Mouse (Mus musculus): ENCODE measurements at regions not wholly inside any gene's neighbourhood (a gene's known extent, or its start where the extent isn't known, plus 50 kb on each side); places are given as distances from the start of the nearest gene placed in this dataset.

GRCm38 (mm10) chr7:116679195-116679594 is 175.0 kb downstream of the Nucb2 start:
- DNase-seq (ENCODE audit: low read depth in 3 of 3, low spot score in 3 of 3) = no peak
- WGBS (ENCODE audit: insufficient replicate concordance) = 44% methylated on average over 4 of the region's 4 CpGs
- H3K27ac ChIP-seq = no peak overlapping the region
- H3K4me1 ChIP-seq (replicated peaks; ENCODE audit: control insufficient read depth in 2 of 2, insufficient read depth in 2 of 2, low read length in 1 of 2) = no peaks in the 10 kb centered on the region
- no peak overlapping the region for H3K9ac ChIP-seq (replicated peaks)
- no peaks in the 10 kb centered on the region for H3K36me3 ChIP-seq (replicated peaks; ENCODE audit: control insufficient read depth, insufficient read depth, low read depth)
- ATAC-seq (ENCODE audit: insufficient read depth) = no peak
- H3K4me2 ChIP-seq (ENCODE audit: low read depth) = no peak overlapping the region
- H3K27me3 ChIP-seq (ENCODE audit: control insufficient read depth, insufficient read depth, low read length) = no peaks in the 10 kb centered on the region
- no peaks in the 10 kb centered on the region for H3K9me3 ChIP-seq (ENCODE audit: control insufficient read depth, low read length)
- no peak overlapping the region for H3K4me3 ChIP-seq (ENCODE audit: insufficient read depth in 1 of 2, low read depth in 2 of 2, low read length in 2 of 2)
- TF ChIP-seq EP300 (IDR thresholded peaks at IDR 0.05; ENCODE audit: low read depth) (no peak), CTCF (IDR thresholded peaks at IDR 0.05; ENCODE audit: low read depth) (no peak)

- 63% methylated on average over 3 of the region's 3 CpGs for WGBS (ENCODE audit: insufficient replicate concordance)
- Histone ChIP-seq H3K27ac (no peak overlapping the region), H3K4me2 (ENCODE audit: low read depth) (no peak overlapping the region), H3K9me3 (ENCODE audit: control insufficient read depth, low read length) (no peaks in the 10 kb centered on the region), H3K4me1 (replicated peaks; ENCODE audit: control insufficient read depth in 2 of 2, insufficient read depth in 2 of 2, low read length in 1 of 2) (no peaks in the 10 kb centered on the region), H3K36me3 (replicated peaks; ENCODE audit: control insufficient read depth, insufficient read depth, low read depth) (no peaks in the 10 kb centered on the region), H3K9ac (replicated peaks) (no peak overlapping the region), H3K4me3 (ENCODE audit: insufficient read depth in 1 of 2, low read depth in 2 of 2, low read length in 2 of 2) (no peak overlapping the region), H3K27me3 (ENCODE audit: control insufficient read depth, insufficient read depth, low read length) (no peaks in the 10 kb centered on the region)
- DNase-seq (ENCODE audit: low read depth in 3 of 3, low spot score in 3 of 3) (no peak), ATAC-seq (ENCODE audit: insufficient read depth) (no peak)
- TF ChIP-seq EP300 (IDR thresholded peaks at IDR 0.05; ENCODE audit: low read depth) = no peak
- no peak for TF ChIP-seq CTCF (IDR thresholded peaks at IDR 0.05; ENCODE audit: low read depth)
Measured at GRCm38 (mm10) chr7:116680523-116680922, 176.4 kb downstream of the Nucb2 start.

- no peaks in the 10 kb centered on the region for H3K9me3 ChIP-seq (ENCODE audit: control insufficient read depth, low read length)
- TF ChIP-seq EP300 (IDR thresholded peaks at IDR 0.05; ENCODE audit: low read depth) (no peak), CTCF (IDR thresholded peaks at IDR 0.05; ENCODE audit: low read depth) (no peak)
- 42% methylated on average over 8 of the region's 8 CpGs for WGBS (ENCODE audit: insufficient replicate concordance)
- no peaks in the 10 kb centered on the region for H3K27me3 ChIP-seq (ENCODE audit: control insufficient read depth, insufficient read depth, low read length)
- H3K4me2 ChIP-seq (ENCODE audit: low read depth) = no peak overlapping the region
- H3K4me1 ChIP-seq (replicated peaks; ENCODE audit: control insufficient read depth in 2 of 2, insufficient read depth in 2 of 2, low read length in 1 of 2) = no peaks in the 10 kb centered on the region
- no peak overlapping the region for H3K4me3 ChIP-seq (ENCODE audit: insufficient read depth in 1 of 2, low read depth in 2 of 2, low read length in 2 of 2)
- no peaks in the 10 kb centered on the region for H3K36me3 ChIP-seq (replicated peaks; ENCODE audit: control insufficient read depth, insufficient read depth, low read depth)
- no peak overlapping the region for H3K9ac ChIP-seq (replicated peaks)
- DNase-seq (ENCODE audit: low read depth in 3 of 3, low spot score in 3 of 3) (no peak), ATAC-seq (ENCODE audit: insufficient read depth) (no peak)
- no peak overlapping the region for H3K27ac ChIP-seq
Measured at GRCm38 (mm10) chr7:116681268-116681667, 177.1 kb downstream of the Nucb2 start.

- TF ChIP-seq EP300 (IDR thresholded peaks at IDR 0.05; ENCODE audit: low read depth) (no peak), CTCF (IDR thresholded peaks at IDR 0.05; ENCODE audit: low read depth) (no peak)
- Histone ChIP-seq H3K4me2 (ENCODE audit: low read depth) (no peak overlapping the region), H3K4me1 (replicated peaks; ENCODE audit: control insufficient read depth in 2 of 2, insufficient read depth in 2 of 2, low read length in 1 of 2) (no peaks in the 10 kb centered on the region), H3K27ac (no peak overlapping the region), H3K9me3 (ENCODE audit: control insufficient read depth, low read length) (no peaks in the 10 kb centered on the region), H3K27me3 (ENCODE audit: control insufficient read depth, insufficient read depth, low read length) (no peaks in the 10 kb centered on the region), H3K9ac (replicated peaks) (no peak overlapping the region), H3K4me3 (ENCODE audit: insufficient read depth in 1 of 2, low read depth in 2 of 2, low read length in 2 of 2) (no peak overlapping the region), H3K36me3 (replicated peaks; ENCODE audit: control insufficient read depth, insufficient read depth, low read depth) (no peaks in the 10 kb centered on the region)
- DNase-seq (ENCODE audit: low read depth in 3 of 3, low spot score in 3 of 3) = no peak
- no peak for ATAC-seq (ENCODE audit: insufficient read depth)
- 47% methylated on average over 2 of the region's 2 CpGs for WGBS (ENCODE audit: insufficient replicate concordance)
Measured at GRCm38 (mm10) chr7:116700409-116700808, 196.2 kb downstream of the Nucb2 start.

GRCm38 (mm10) chr7:116701466-116702342 is 197.5 kb downstream of the Nucb2 start:
- ATAC-seq (ENCODE audit: insufficient read depth) (no peak), DNase-seq (ENCODE audit: low read depth in 3 of 3, low spot score in 3 of 3) (no peak)

More at GRCm38 (mm10) chr7:116701466-116702342, 197.5 kb downstream of the Nucb2 start:
- no peaks in the 10 kb centered on the region for H3K36me3 ChIP-seq (replicated peaks; ENCODE audit: control insufficient read depth, insufficient read depth, low read depth)
- H3K4me3 ChIP-seq (ENCODE audit: insufficient read depth in 1 of 2, low read depth in 2 of 2, low read length in 2 of 2) = no peak overlapping the region
- H3K4me1 ChIP-seq (replicated peaks; ENCODE audit: control insufficient read depth in 2 of 2, insufficient read depth in 2 of 2, low read length in 1 of 2) = no peaks in the 10 kb centered on the region
- no peaks in the 10 kb centered on the region for H3K27me3 ChIP-seq (ENCODE audit: control insufficient read depth, insufficient read depth, low read length)
- H3K4me2 ChIP-seq (ENCODE audit: low read depth) = no peak overlapping the region
- 36% methylated on average over 14 of the region's 14 CpGs for WGBS (ENCODE audit: insufficient replicate concordance)
- TF ChIP-seq EP300 (IDR thresholded peaks at IDR 0.05; ENCODE audit: low read depth) = no peak
- TF ChIP-seq CTCF (IDR thresholded peaks at IDR 0.05; ENCODE audit: low read depth) = peak; percentile 77
- no peak overlapping the region for H3K27ac ChIP-seq
- no peak overlapping the region for H3K9ac ChIP-seq (replicated peaks)
- H3K9me3 ChIP-seq (ENCODE audit: control insufficient read depth, low read length) = no peaks in the 10 kb centered on the region
